Mouse (Mus musculus) neural tube, embryonic 13.5 days (tissue): ENCODE results near the gene Gfra1. TPM values are rescaled to one million over a fixed set of nuclear protein-coding genes. Genes with fewer than 3 reads are reported as not detected.
A peak's percentile ranks its signal among the peaks of the same experiment; 100 is the strongest.

Source experiments
- ATAC-seq: fragments of 200-750 bp; cut with Nextera tagmentation; 2 replicates; pipeline ENCODE4 v1.8.0; 2017; ENCODE audit warnings: low read depth, mild to moderate bottlenecking, moderate TSS enrichment, moderate library complexity
- H3K27ac ChIP-seq: fragments of 300-500 bp; sonication (generic); replicated peaks from 2 replicates; pipeline ENCODE4 v1.5.1; 2015; ENCODE audit warnings: moderate library complexity, mild to moderate bottlenecking, inconsistent platforms
- H3K27me3 ChIP-seq: fragments of 300-500 bp; sonication (generic); 2 replicates; pipeline ENCODE4 v1.6.1; 2015; ENCODE audit warnings: mild to moderate bottlenecking, inconsistent platforms
- H3K36me3 ChIP-seq: fragments of 300-500 bp; sonication (generic); 2 replicates; pipeline ENCODE4 v1.6.1; 2015; ENCODE audit warnings: mild to moderate bottlenecking, inconsistent platforms
- H3K4me1 ChIP-seq: fragments of 300-500 bp; sonication (generic); replicated peaks from 2 replicates; pipeline ENCODE4 v1.6.1; 2015; ENCODE audit warnings: inconsistent platforms
- H3K4me2 ChIP-seq: fragments of 300-500 bp; sonication (generic); 2 replicates; pipeline ENCODE4 v1.6.1; 2015; ENCODE audit warnings: inconsistent platforms, mild to moderate bottlenecking, moderate library complexity
- H3K4me3 ChIP-seq: fragments of 300-500 bp; sonication (generic); 2 replicates; pipeline ENCODE4 v1.5.1; 2015; ENCODE audit warnings: mild to moderate bottlenecking, inconsistent platforms
- H3K9ac ChIP-seq: fragments of 300-500 bp; sonication (generic); 2 replicates; pipeline ENCODE4 v1.6.1; 2015; ENCODE audit warnings: moderate library complexity, mild to moderate bottlenecking, inconsistent platforms
- H3K9me3 ChIP-seq: fragments of 300-500 bp; sonication (generic); 2 replicates; pipeline ENCODE4 v1.6.1; 2016; ENCODE audit warnings: inconsistent platforms
- WGBS: fragments of 180-500 bp; shearing (Covaris S2); methylation state at CpG from one replicate; pipeline ENCODE4 v1.1.7; 2015; 5-methylcytosine and 5-hydroxymethylcytosine counted together
- polyA plus RNA-seq: library from polyadenylated mRNA; unstranded; fragments of >200 nt; fragmentation: Nextera tagmentation; extraction: Ambion mirVana; gene quantifications from 2 replicates; pipeline ENCODE4 v1.2.1, GENCODE M21; 2015

Gene Gfra1
- polyA plus RNA-seq, 1 experiment from 2014 or later, result 72.7 TPM

DNA sequence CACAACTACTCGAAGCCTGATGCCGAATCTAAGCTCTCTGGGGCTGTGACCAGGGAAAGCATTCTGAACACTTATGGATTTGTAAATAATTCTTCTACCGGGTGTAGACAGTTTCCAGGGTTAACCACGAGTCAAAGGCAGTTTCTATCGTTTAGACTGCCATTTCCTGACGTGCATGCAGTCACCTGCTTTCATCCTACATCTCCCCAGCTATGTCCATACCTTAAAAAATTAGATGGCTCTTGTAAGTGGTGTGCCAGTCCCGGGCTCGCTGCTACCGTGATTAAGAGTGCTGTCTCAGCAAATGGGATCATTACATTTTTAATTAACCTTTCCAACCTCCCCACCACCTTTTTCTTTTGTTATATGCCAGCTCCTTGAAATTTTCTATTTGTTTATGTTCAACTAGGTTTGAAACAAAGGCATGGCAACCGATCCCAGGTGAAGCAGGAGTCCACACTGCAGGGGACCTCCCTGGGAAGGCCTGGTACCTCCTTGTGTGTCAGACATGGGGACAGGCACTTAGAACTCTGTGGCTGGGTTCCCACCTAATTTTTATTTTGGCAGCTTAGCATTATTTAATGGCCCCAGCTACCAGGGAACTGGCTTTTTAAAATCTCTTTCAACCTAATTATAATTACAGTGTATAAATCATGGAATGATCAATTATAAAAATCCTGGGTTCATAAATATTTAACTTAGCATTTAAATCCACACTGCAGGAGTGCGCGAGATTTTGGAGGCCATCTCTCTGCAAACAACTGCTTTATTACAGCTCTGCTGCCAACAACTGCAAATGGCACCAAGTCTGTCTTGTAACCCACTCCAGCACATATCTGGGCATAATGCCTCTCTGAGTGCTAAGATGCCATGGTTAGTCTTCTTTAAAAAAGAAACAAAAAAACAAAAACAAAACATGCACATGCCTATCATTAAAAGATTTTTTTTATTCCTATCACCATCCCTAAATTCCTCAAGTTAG, 145.1 kb downstream of the Gfra1 start:
- peaks cover 23% of the 10 kb centered on the region for H3K36me3 ChIP-seq
- ATAC-seq, result peak; percentile 34; the same call in 1 of the 2 replicates
- no peak overlapping the region for H3K4me3 ChIP-seq
- peaks cover 20% of the 10 kb centered on the region; the same call in 1 of the 2 replicates for H3K9me3 ChIP-seq
- peaks cover 33% of the 10 kb centered on the region for H3K4me1 ChIP-seq
- H3K27ac ChIP-seq, result peak overlapping the region; percentile 78
- no peaks in the 10 kb centered on the region for H3K27me3 ChIP-seq
- WGBS, result 28% methylated on average over 12 of the region's 12 CpGs
- H3K4me2 ChIP-seq, result no peak overlapping the region
- H3K9ac ChIP-seq, result no peak overlapping the region; the same call in 1 of the 2 replicates

- no peak overlapping the region for H3K9ac ChIP-seq
- no peak overlapping the region for H3K4me3 ChIP-seq
- H3K27me3 ChIP-seq, result no peaks in the 10 kb centered on the region
- H3K27ac ChIP-seq, result peak overlapping the region; percentile 78
- 27% methylated on average over 14 of the region's 14 CpGs for WGBS
- H3K4me1 ChIP-seq, result peaks cover 33% of the 10 kb centered on the region
- peaks cover 16% of the 10 kb centered on the region; the same call in 1 of the 2 replicates for H3K36me3 ChIP-seq
- H3K9me3 ChIP-seq, result peaks cover 16% of the 10 kb centered on the region; the same call in 1 of the 2 replicates
- peak overlapping the region; percentile 26 for H3K4me2 ChIP-seq
- peak; percentile 66; the same call in 1 of the 2 replicates for ATAC-seq
Measured at GRCm38 (mm10) chr19:58309620-58310275, 146.0 kb downstream of the Gfra1 start.

- H3K9ac ChIP-seq, result no peak overlapping the region
- 88% methylated on average over 7 of the region's 7 CpGs for WGBS
- no peak for ATAC-seq
- no peak overlapping the region for H3K27ac ChIP-seq
- H3K36me3 ChIP-seq, result no peaks in the 10 kb centered on the region
- H3K9me3 ChIP-seq, result no peaks in the 10 kb centered on the region
- H3K27me3 ChIP-seq, result no peaks in the 10 kb centered on the region
- no peak overlapping the region for H3K4me2 ChIP-seq
- H3K4me3 ChIP-seq, result no peak overlapping the region
- peaks cover 23% of the 10 kb centered on the region for H3K4me1 ChIP-seq
Measured at GRCm38 (mm10) chr19:58301105-58301504, 154.6 kb downstream of the Gfra1 start.

GRCm38 (mm10) chr19:58297926-58298325, 157.8 kb downstream of the Gfra1 start:
- H3K36me3 ChIP-seq, result no peaks in the 10 kb centered on the region
- no peak overlapping the region for H3K27ac ChIP-seq
- no peak for ATAC-seq
- H3K4me2 ChIP-seq, result no peak overlapping the region
- peaks cover 27% of the 10 kb centered on the region for H3K4me1 ChIP-seq
- no peaks in the 10 kb centered on the region for H3K27me3 ChIP-seq
- H3K4me3 ChIP-seq, result no peak overlapping the region
- H3K9ac ChIP-seq, result no peak overlapping the region
- H3K9me3 ChIP-seq, result no peaks in the 10 kb centered on the region
- WGBS, result 81% methylated on average over 2 of the region's 2 CpGs

DNA sequence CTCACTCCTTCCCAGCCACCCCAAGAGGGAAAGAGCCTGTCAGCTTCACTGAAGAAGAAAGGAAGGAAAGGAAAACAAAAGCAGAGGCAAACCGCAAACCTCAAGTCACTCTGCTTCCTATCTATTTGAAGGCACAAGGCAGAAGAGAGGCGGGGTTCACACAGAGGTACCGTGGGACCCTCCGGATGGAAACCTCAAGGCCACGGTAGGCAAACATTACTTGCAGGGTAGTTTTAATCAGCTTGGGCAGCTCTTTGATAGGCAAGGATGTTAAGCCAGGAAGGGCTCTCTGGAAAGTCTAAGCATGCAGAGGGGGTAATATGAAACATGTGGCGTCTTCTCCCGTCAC, 158.9 kb downstream of the Gfra1 start:
- Histone ChIP-seq H3K27me3 (no peaks in the 10 kb centered on the region), H3K4me1 (peaks cover 27% of the 10 kb centered on the region), H3K36me3 (no peaks in the 10 kb centered on the region), H3K27ac (peak overlapping the region; percentile 33; the same call in 1 of the 2 replicates), H3K9ac (no peak overlapping the region), H3K4me3 (no peak overlapping the region), H3K9me3 (no peaks in the 10 kb centered on the region), H3K4me2 (no peak overlapping the region)
- WGBS, result 76% methylated on average over 7 of the region's 7 CpGs
- no peak for ATAC-seq

- ATAC-seq, result no peak
- Histone ChIP-seq H3K4me2 (no peak overlapping the region), H3K4me3 (no peak overlapping the region), H3K9ac (no peak overlapping the region), H3K27ac (peak overlapping the region; percentile 33), H3K36me3 (no peaks in the 10 kb centered on the region), H3K9me3 (no peaks in the 10 kb centered on the region), H3K4me1 (peaks cover 27% of the 10 kb centered on the region), H3K27me3 (no peaks in the 10 kb centered on the region)
- 81% methylated on average over 14 of the region's 14 CpGs for WGBS
Measured at GRCm38 (mm10) chr19:58295986-58296841, 159.5 kb downstream of the Gfra1 start.

GRCm38 (mm10) chr19:58288145-58288544, 167.6 kb downstream of the Gfra1 start:
- ATAC-seq, result no peak
- 80% methylated on average over 6 of the region's 6 CpGs for WGBS

GRCm38 (mm10) chr19:58275281-58275680, 180.4 kb downstream of the Gfra1 start:
- no peak overlapping the region for H3K4me3 ChIP-seq
- H3K27ac ChIP-seq, result no peak overlapping the region
- ATAC-seq, result no peak
- no peaks in the 10 kb centered on the region; the same call in 1 of the 2 replicates for H3K4me1 ChIP-seq
- no peak overlapping the region for H3K9ac ChIP-seq
- no peak overlapping the region for H3K4me2 ChIP-seq
- H3K36me3 ChIP-seq, result no peaks in the 10 kb centered on the region
- no peaks in the 10 kb centered on the region for H3K9me3 ChIP-seq
- no peaks in the 10 kb centered on the region for H3K27me3 ChIP-seq
- 70% methylated on average over 9 of the region's 9 CpGs for WGBS

More at GRCm38 (mm10) chr19:58288145-58288544, 167.6 kb downstream of the Gfra1 start:
- no peak overlapping the region for H3K9ac ChIP-seq
- H3K27me3 ChIP-seq, result no peaks in the 10 kb centered on the region
- no peaks in the 10 kb centered on the region for H3K36me3 ChIP-seq
- no peak overlapping the region for H3K4me2 ChIP-seq
- no peaks in the 10 kb centered on the region for H3K9me3 ChIP-seq
- H3K27ac ChIP-seq, result no peak overlapping the region
- H3K4me3 ChIP-seq, result no peak overlapping the region
- no peaks in the 10 kb centered on the region for H3K4me1 ChIP-seq

DNA sequence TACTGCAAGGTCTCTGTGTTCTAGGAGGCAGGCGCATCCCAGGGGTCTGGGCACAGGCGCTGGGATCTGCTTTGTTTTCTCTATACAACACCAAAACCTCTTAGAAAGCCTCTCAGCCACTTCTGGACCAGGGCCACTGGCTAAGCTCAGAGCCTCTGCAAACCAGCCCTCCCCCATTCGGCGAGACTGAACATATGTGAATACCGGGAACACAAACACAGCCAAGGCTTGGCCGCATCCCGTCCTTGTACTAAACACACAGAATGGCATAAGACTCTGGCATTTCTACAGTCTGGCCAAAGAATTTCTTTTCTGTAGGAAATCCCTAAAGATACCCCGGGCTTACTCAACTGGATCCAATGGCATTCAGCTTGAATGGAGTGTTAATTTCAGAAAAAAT, 183.9 kb downstream of the Gfra1 start:
- no peaks in the 10 kb centered on the region for H3K9me3 ChIP-seq
- 0 out of 2 replicates have a peak, but pooled peaks cover 8% of the 10 kb centered on the region for H3K36me3 ChIP-seq
- H3K4me3 ChIP-seq, result no peak overlapping the region
- no peak overlapping the region for H3K4me2 ChIP-seq
- H3K4me1 ChIP-seq, result peaks cover 4% of the 10 kb centered on the region; the same call in 1 of the 2 replicates
- H3K27ac ChIP-seq, result no peak overlapping the region
- no peak for ATAC-seq
- H3K9ac ChIP-seq, result no peak overlapping the region
- 89% methylated on average over 8 of the region's 8 CpGs for WGBS
- no peaks in the 10 kb centered on the region for H3K27me3 ChIP-seq

DNA sequence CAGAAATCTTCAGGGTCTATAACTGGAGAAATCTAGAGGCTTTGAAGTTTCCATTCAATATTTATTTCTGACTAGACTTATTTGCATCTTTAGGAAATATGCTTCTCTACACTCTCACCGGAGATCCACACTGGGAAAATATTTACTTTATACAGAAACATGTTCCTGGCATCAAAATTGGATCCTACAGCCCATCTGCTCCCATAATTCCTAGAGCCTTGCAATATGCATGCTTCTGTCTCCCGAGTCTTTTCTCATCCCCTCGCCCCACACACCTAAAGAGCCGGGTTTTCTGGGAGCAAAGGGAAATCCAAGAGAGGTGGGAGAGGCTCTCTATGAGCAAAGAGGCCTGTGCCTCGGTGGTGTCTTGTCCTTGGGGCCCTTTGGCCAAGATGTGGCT, 184.9 kb downstream of the Gfra1 start:
- Histone ChIP-seq H3K27ac (no peak overlapping the region), H3K36me3 (0 out of 2 replicates have a peak, but pooled peaks cover 10% of the 10 kb centered on the region), H3K9ac (no peak overlapping the region), H3K4me1 (peaks cover 4% of the 10 kb centered on the region; the same call in 1 of the 2 replicates), H3K27me3 (no peaks in the 10 kb centered on the region), H3K4me3 (no peak overlapping the region), H3K9me3 (no peaks in the 10 kb centered on the region), H3K4me2 (no peak overlapping the region)
- no peak for ATAC-seq
- WGBS, result 91% methylated on average over 5 of the region's 5 CpGs

DNA sequence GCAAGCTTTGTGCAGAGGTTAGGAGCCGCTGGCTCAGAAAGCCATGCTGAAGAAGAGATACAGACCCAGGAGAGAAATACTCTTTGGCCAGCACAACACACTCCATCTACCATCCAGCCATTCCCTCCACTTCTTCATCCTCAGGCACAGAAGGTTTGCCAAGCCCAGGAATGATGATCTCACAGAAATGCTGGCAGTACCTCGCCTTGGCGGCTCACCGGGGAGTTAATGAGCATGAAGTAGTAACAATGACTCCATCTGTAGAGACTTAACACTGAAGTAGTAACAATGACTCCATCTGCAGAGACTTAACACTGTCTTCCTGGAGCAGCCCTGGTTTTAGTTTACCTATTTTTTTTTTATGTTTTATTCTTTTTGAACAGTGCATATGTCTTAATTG, 187.2 kb downstream of the Gfra1 start:
- Histone ChIP-seq H3K4me2 (no peak overlapping the region), H3K9ac (no peak overlapping the region), H3K27ac (no peak overlapping the region), H3K9me3 (no peaks in the 10 kb centered on the region), H3K27me3 (0 out of 2 replicates have a peak, but pooled peaks cover 3% of the 10 kb centered on the region), H3K4me3 (no peak overlapping the region), H3K4me1 (0 out of 2 replicates have a peak, but pooled peaks cover 4% of the 10 kb centered on the region), H3K36me3 (0 out of 2 replicates have a peak, but pooled peaks cover 10% of the 10 kb centered on the region)
- ATAC-seq, result no peak
- 58% methylated on average over 4 of the region's 4 CpGs for WGBS
